Mouse (Mus musculus) adrenal gland, adult 2 months (tissue): ENCODE measurements around the gene Gsta1. TPM values are rescaled to one million over a fixed set of nuclear protein-coding genes. Genes with fewer than 3 reads are reported as not detected.
"Not testable (repeated sequence)": the region's sequence is repeated elsewhere in the genome, so short reads cannot be mapped to it uniquely, and the experiment has no call there.

ENCODE experiments used
- DNase-seq: peaks from one replicate; pipeline ENCODE4 v3.0.0; 2021
- long read RNA-seq: library from polyadenylated mRNA; stranded (forward); transcript quantifications from one replicate; pipeline ENCODE4 v2.0.0, GENCODE M21; 2021
- polyA plus RNA-seq: library from polyadenylated mRNA; depleted of rRNA; stranded (reverse); fragments of >200 nt; gene quantifications from 2 replicates; pipeline ENCODE4 v1.2.3, GENCODE M21; 2012; rRNA removed
- total RNA-seq, 2 experiments: library from RNA; stranded (reverse); gene quantifications; 2 replicates each; pipeline ENCODE4 v1.2.3; 2021

The Gsta1 gene
- 1 to 10 TPM in 1 of 2 experiments, not detected in 1; 1.3 TPM for total RNA-seq
- polyA plus RNA-seq: not detected in 2 replicates
- long read RNA-seq: 0 reads

DNA sequence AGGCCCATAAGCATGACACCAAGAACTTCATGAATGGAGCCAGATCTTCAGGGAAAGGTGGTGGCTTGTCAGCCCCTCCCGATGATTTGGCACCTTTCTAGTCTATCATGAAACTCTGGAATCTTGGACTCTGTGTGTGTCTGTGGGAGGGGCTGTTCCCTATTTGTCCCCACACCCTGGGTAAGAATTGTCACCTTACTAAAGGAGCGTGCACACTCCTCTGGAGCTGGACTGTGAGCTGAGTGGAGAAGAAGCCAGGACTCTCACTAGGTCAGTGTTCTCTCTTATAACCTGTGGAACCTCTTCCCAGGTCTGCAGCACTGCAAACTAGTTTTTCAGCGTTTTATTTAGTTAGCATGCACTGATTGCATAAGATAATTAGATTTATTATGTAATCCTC is at the start of gene Gsta1:
TSS of gene Gsta1 (plus strand) at position 196 of the 400 bp plus-strand sequence.
- not testable (repeated sequence) for DNase-seq

GRCm38 (mm10) chr9:78182474-78182873 is 48.0 kb upstream of the Gsta1 start, which contains the start of gene Gsta4:
Gsta4 (plus strand) TSS chr9:78182774.
- DNase-seq: not testable (repeated sequence)

DNA sequence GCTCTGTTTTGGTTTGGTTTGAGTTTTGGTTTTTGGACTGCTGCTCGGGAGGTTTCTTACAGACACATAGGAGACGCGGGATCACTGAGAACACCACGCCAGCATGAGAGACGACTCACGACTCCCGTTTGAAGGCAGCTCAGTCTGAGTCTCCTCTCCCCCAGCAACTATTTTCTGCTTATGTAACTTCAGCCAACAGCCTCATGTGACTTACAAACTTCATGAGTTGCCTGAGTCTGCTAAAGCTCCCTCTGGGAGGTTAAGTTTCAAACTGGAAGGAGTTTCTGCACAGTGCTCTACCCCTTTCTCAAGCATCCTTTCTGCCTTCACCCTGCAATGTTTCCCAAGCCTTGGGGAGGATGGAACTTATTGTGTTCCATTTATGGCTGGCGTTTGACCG is 44.8 kb upstream of the Gsta1 start:
- DNase-seq: no peak

DNA sequence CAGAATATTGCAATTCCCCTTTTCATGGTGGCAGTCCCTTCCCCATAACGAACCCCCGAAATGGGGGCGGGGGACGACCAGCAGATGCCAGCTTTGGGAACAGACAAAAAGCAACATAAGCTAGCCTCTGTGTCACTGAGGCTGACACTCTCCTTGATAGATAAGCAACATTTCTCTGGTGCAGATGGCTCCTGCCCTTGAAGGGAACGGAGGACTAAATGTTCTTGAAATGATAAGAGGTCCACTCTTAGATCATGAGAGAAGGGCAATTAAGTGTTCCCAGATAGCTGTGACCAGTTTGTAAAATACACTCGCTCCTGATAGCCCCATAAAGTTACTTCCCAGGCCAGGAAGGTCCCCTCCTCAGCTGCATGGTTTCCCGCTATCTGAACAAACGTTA is 41.5 kb upstream of the Gsta1 start:
- no peak for DNase-seq

DNA sequence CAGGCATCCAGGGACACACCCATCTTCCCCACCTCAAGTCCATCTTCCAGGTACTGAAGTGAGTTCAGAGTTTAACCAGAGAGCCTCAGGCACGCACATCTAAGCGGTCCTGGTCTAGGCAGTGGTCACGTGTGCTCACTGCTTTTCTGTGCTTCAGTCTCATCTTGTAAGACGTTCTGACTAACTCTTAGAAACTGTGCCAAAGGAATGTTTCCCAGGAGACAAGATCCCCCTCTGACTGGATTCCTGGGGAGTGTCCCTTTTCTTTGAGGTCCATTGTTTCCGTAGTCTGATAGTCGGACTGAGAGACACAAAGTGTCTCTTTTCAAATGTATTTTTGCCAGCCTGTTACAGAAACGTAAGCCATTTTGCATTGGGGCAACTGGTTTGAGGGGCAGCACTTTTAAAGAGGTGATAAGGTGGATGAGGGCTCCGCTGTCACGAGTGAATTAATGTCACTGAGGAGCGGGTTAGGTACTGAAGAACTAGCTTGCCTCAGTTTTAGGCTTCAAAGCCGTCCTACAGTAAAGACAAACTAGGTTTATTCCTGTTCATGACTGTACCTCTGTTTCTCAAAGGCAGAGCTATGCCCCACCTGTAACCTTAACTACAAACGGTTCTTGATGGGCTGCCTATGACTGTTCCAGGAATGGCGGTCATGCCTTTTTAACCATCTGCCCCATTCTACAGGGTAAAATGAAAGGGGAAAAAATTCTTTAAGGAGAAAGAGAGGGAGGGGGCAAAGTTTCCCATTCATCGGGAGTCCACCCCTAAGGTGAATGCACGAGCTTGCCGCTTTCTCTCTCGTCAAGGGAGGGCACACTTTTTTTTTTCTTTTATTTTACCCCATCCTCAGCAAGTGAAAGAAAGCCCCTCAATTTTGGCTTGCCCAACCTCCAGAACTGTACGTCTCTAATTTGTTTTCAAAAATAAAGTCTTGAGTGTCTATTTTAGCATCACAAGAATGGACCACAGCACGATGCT is 39.5 kb upstream of the Gsta1 start:
- no peak for DNase-seq

GRCm38 (mm10) chr9:78191736-78192135 is 38.7 kb upstream of the Gsta1 start:
- peak; percentile 67 for DNase-seq

DNA sequence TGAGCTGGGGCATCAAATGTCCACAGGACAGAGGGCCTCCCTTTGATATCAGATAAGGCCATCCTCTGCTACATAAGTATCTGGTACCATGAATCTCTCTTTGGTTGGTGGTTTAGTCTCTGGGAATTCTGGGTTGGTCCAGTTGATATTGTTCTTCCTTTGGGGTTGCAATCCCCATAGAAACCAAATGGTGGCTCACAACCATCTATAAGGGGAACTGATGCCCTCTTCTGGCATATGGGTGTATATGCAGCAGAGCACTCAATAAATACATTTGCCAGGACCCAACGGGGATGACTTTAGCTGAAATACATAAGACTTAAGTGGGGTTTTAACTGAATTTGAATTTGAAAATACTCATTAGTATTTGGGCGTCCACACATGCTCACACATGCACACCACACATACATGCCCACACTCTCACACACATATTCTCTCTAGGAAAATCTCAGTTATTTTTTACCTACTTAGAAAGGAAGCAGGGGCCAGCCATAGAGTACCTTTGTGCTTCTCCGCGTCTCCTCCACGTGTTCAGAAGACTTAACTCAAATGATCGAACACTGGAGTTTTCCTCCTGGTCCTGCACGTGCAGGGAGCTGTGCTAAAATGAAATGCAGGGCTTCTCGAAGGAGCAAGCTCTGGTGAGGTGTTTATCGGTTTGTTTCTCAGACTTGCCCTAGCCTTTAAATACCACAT is 36.4 kb upstream of the Gsta1 start:
- peak; percentile 57 for DNase-seq

DNA sequence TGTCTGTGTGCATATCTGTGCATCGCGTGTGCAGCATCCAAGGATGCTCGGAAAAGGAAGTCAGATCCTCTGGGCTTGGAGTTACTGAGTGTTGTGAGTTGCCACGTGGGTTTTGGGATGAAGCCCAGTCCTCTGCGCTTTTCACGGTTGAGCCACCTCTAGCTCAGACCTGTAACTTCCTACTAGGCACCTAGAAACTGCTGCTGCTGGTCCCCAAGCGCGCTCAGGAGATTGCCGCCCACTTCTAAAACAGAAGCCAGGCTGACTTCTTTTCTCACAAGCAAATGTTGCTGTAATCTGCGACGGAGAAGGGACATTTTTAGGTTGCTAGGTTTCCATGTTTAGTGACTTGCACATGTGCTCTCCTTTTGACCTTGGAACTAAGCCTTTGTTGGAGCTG is 35.4 kb upstream of the Gsta1 start:
- DNase-seq: no peak

- DNase-seq: no peak
Measured at GRCm38 (mm10) chr9:78197801-78198200, 32.7 kb upstream of the Gsta1 start.

- DNase-seq: no peak
Measured at GRCm38 (mm10) chr9:78204194-78204593, 26.3 kb upstream of the Gsta1 start.

DNA sequence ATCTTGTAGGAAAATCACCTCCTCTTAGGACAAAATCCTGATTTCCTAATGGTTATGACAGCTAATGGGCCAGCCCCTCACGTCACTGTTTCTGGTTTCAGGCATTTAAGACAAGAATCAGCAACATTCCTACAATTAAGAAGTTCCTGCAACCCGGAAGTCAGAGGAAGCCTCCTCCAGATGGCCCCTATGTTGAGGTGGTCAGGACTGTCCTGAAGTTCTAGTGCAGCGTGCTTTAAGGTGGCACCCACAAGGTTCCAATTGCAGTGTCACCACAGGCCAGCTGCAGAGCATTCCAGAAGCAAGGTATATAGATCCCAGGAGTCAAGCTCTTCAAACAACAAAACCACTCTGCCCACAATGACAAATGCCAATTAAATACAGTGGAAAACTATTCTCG is 21.5 kb upstream of the Gsta1 start:
- DNase-seq: no peak

GRCm38 (mm10) chr9:78210079-78210478 is 20.4 kb upstream of the Gsta1 start:
- DNase-seq: no peak

DNA sequence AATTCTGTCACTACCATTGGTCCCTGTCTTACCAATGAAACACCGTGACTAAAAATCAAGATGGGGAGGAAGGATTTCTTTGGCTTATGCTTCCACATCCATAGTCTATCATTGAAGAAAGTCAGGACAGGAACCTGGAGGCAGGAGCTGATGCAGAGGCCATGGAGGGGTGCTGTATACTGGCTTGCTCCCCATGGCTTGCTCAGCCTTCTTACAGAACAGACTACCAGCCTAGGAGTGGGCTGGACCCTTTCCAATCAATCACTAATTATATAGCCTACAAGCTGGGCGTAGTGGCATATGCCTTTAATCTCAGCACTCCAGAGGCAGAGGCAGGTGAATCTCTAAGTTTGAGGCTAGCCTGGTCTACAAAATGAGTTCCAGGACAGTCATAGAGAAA is 19.6 kb upstream of the Gsta1 start:
- DNase-seq: no peak

GRCm38 (mm10) chr9:78211521-78211920 is 18.9 kb upstream of the Gsta1 start:
- no peak for DNase-seq

- peak; percentile 25 for DNase-seq
Measured at GRCm38 (mm10) chr9:78212341-78213049, 18.0 kb upstream of the Gsta1 start.

- DNase-seq: peak; percentile 22
Measured at GRCm38 (mm10) chr9:78217074-78217473, 13.4 kb upstream of the Gsta1 start.

DNA sequence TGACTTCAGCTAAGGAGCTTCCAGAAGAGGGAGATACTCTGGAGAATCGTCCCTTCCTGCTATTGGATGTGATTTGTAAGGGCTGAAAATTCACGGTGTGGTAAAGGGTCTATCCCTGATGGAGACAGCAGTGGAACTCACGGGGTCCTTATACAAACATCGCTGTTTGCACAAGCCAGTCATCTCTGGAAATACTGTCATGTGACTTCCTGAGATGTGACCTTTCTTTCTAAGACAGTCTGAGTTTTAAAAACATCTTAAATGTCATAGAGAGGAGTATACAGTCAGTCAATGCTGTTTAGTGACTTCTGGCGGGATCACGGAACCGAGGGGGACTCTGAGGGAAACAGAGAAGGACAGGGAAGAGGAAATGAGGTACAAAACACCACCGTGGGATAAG is 7.8 kb upstream of the Gsta1 start:
- DNase-seq: no peak

DNA sequence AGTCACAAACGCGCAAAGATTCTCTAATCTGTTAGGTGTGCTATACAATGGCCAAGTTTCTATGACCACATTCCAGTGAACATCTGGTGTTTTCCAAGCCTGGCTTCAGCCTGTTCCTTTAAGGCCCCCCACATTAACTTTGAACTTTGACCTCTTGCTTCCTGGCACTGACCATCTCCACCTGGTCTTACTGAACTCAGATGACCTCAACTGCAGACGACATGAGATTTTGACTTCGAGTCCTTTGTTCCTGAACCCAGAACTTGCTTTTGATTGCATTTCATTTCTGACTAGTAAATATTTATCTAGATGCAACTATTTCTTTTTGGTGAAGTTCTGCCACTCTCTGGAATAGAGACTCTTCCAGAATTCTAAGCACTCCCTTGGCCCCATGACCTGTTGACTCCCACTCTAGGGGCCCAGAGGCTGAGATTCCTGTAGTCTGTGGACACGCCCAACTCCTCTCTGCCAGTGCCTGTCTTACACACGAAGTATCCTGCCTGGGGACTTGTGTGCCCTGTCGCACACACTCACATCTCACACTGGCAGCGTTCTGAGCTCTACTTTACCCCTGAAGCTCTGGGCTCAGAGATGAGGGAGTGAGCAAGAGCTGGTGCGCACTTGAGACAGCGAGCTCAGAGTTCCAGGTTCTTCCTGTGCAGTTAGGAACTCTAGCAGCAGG is 7.1 kb upstream of the Gsta1 start:
- no peak for DNase-seq

DNA sequence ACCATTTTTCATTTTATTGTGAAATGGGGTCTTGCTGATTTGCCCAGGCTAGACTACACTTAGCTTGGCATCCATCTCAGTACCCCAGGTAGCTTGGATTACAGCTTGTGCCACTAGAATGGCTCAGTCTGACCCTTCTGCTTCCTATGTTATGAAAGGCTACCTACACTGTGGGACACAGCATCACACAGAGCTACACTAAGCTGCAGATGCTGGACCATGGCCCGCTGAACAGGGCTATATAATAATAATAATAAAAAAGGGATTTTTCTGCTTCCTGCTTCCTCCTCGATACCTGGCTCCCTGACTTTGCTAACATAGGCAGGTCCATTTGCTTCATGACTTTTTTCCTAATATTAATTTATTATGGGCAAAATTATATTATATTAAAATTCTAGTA is 6.0 kb upstream of the Gsta1 start:
- DNase-seq: no peak

GRCm38 (mm10) chr9:78225304-78225703 is 5.2 kb upstream of the Gsta1 start:
- no peak for DNase-seq

GRCm38 (mm10) chr9:78228122-78228521 is 2.3 kb upstream of the Gsta1 start:
- DNase-seq: no peak

- peak; percentile 69 for DNase-seq
Measured at GRCm38 (mm10) chr9:78229658-78230057, 798 bp upstream of the Gsta1 start.
